Comparison of ENCODE assay signal across 12 mouse cellular contexts in genomic region chr2:162796528-162796927, GRCm38 (mm10).
"Had no signal": no experiment of that assay in that cellular context is flagged by ENCODE, and none has a peak within 500 bp of the region (broad histone marks: within the 10 kb centered on the region; RNA-seq: fewer than 3 reads in every experiment).

No protein-coding gene starts in this region.

- DNase-seq: retina, postnatal 1 day; right cerebral cortex, adult 18-20 months; right cerebral cortex, postnatal 14 days; right cerebral cortex, postnatal 25 days; right cerebral cortex, postnatal 4 days; spleen, adult 18-20 months; thymus, adult 18-20 months; thymus, adult 2 months; thymus, postnatal 14 days; thymus, postnatal 25 days; thymus, postnatal 36 days; thymus, postnatal 4 days had no signal
